Mouse (Mus musculus) CD4-positive, CD25-positive, alpha-beta regulatory T cell (primary cell): Measurements from ENCODE around the gene Cdc123. TPM values are rescaled to one million over a fixed set of nuclear protein-coding genes. Genes with fewer than 3 reads are reported as not detected.

Experiments
- polyA plus RNA-seq: library from polyadenylated mRNA; unstranded; fragments of 100-300 nt; shearing (Covaris generic); gene quantifications from one replicate; pipeline ENCODE4 v1.2.1, GENCODE M21; 2017

The Cdc123 gene
- 191 TPM for polyA plus RNA-seq

GRCm38 (mm10) chr2:5844873-5845631 lies at the start of gene Cdc123, which contains the start of gene Nudt5:
Gene Cdc123 (minus strand): TSS chr2:5845164.
Gene Nudt5 (plus strand): TSS chr2:5845019.

GRCm38 (mm10) chr2:5862834-5863233 lies 17.9 kb upstream of the Cdc123 start, which contains the start of gene Gm13199:
Gene Gm13199 (minus strand): TSS chr2:5862934.

Other genes starting within 250 kb of the Cdc123 start
- 41.3 TPM for gene Camk1d, start 130.6 kb downstream of the Cdc123 start, polyA plus RNA-seq
- gene Nudt5, start 145 bp downstream of the Cdc123 start, polyA plus RNA-seq: 34.5 TPM
- 1.8 TPM for gene Gm13199, start 17.8 kb upstream of the Cdc123 start, polyA plus RNA-seq
- 25.3 TPM for gene Sec61a2, start 50.3 kb upstream of the Cdc123 start, polyA plus RNA-seq
- 0.29 TPM for gene Dhtkd1, start 97.6 kb upstream of the Cdc123 start, polyA plus RNA-seq
- 17.4 TPM for gene Upf2, start 106.3 kb upstream of the Cdc123 start, polyA plus RNA-seq